Mouse (Mus musculus): Measurements from ENCODE around the gene Plekhg6. TPM values are rescaled to one million over a fixed set of nuclear protein-coding genes. Genes with fewer than 3 reads are reported as not detected.
A peak's percentile ranks its signal among the peaks of the same experiment; 100 is the strongest.

Gene Plekhg6
- total and polyA plus RNA-seq, 2 experiments from 2014 or later, result 0.16 to 1.00 TPM

DNA sequence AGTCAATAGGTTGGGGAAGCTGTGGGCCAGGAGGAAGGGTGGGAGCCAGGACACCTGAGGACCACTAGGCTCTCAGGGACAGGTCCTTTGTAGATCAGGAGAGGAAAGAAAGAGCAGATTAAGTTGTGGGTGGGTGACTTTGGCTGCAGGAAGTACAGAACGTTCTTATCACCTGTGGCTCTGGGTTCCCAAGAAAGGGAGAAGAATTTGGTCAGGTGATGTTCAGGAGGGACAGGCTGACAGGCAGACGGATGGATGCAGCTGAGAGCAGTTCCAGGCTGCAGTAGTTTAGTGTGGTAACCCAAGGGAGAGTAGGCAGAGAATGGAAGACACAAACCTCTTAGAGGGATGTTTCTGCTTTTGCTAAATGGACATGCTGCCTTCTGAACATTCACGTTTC is 42.5 kb upstream of the Plekhg6 start:
- Histone ChIP-seq H3K4me3 (ENCODE audit: low read depth, low read length) (no peak overlapping the region), H3K27me3 (ENCODE audit: insufficient read depth, low read length) (no peaks in the 10 kb centered on the region), H3K9ac (no peak overlapping the region), H3K9me3 (ENCODE audit: low read length) (no peaks in the 10 kb centered on the region), H3K4me2 (ENCODE audit: low read depth) (peak overlapping the region; percentile 41; the same call in 1 of the 2 replicates), H3K4me1 (ENCODE audit: insufficient read depth) (no peaks in the 10 kb centered on the region; the same call in 1 of the 2 replicates), H3K36me3 (ENCODE audit: insufficient read depth) (no peaks in the 10 kb centered on the region), H3K27ac (ENCODE audit: low read depth, low read length) (no peak overlapping the region)
- DNase-seq (no peak), ATAC-seq (no peak)
- WGBS, result 58% methylated on average over 3 of the region's 3 CpGs
- TF ChIP-seq CTCF (IDR thresholded peaks at IDR 0.05; ENCODE audit: low read depth), result no peak

GRCm38 (mm10) chr6:125422051-125422822 is 41.6 kb upstream of the Plekhg6 start:
- Histone ChIP-seq H3K27ac (ENCODE audit: low read depth, low read length) (no peak overlapping the region), H3K4me3 (ENCODE audit: low read depth, low read length) (peak overlapping the region; percentile 11; the same call in 1 of the 2 replicates), H3K4me2 (ENCODE audit: low read depth) (peak overlapping the region; percentile 41), H3K36me3 (ENCODE audit: insufficient read depth) (no peaks in the 10 kb centered on the region), H3K9ac (no peak overlapping the region), H3K9me3 (ENCODE audit: low read length) (no peaks in the 10 kb centered on the region), H3K27me3 (ENCODE audit: insufficient read depth, low read length) (no peaks in the 10 kb centered on the region), H3K4me1 (ENCODE audit: insufficient read depth) (no peaks in the 10 kb centered on the region; the same call in 1 of the 2 replicates)
- no peak for TF ChIP-seq CTCF (IDR thresholded peaks at IDR 0.05; ENCODE audit: low read depth)
- WGBS, result 21% methylated on average over 18 of the region's 20 CpGs
- ATAC-seq (no peak), DNase-seq (peak; percentile 16)

DNA sequence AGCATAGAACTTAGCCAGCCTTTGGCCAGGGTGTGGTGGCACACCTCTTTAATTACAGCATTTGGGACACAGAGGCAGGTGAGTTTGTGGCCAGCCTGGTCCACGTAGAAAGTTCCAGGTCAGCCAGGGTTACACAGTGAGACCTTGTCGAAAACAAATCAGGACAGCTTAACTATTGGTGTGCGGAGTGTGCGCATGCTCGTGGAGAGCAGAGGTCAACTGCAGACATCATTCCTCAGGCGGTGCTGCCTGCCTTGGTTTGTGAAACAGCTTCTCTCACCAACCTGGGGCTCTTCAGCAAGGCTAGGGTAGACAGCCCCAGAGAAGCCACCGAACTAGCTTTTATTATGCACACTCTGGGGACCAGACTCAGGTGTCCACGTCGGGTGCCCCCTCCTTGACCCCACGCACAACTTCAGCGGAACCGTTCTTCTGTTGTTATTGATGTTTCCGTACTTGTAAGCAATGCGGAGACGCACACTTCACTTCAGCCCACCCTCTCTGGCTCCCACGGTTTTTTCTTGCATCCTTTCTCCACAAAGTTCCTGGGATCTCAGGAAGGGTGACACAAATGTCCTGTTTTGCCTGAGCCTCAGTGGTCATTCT is 40.0 kb upstream of the Plekhg6 start:
- H3K4me3 ChIP-seq (ENCODE audit: low read depth, low read length), result no peak overlapping the region
- no peaks in the 10 kb centered on the region for H3K27me3 ChIP-seq (ENCODE audit: insufficient read depth, low read length)
- no peak overlapping the region for H3K4me2 ChIP-seq (ENCODE audit: low read depth)
- DNase-seq (no peak), ATAC-seq (no peak)
- no peaks in the 10 kb centered on the region; the same call in 1 of the 2 replicates for H3K4me1 ChIP-seq (ENCODE audit: insufficient read depth)
- H3K9me3 ChIP-seq (ENCODE audit: low read length), result no peaks in the 10 kb centered on the region
- no peaks in the 10 kb centered on the region for H3K36me3 ChIP-seq (ENCODE audit: insufficient read depth)
- 80% methylated on average over 16 of the region's 16 CpGs for WGBS
- no peak for TF ChIP-seq CTCF (IDR thresholded peaks at IDR 0.05; ENCODE audit: low read depth)
- H3K27ac ChIP-seq (ENCODE audit: low read depth, low read length), result no peak overlapping the region
- H3K9ac ChIP-seq, result no peak overlapping the region

- no peaks in the 10 kb centered on the region; the same call in 1 of the 2 replicates for H3K4me1 ChIP-seq (ENCODE audit: insufficient read depth)
- no peak overlapping the region for H3K9ac ChIP-seq
- peak; percentile 93 for TF ChIP-seq CTCF (IDR thresholded peaks at IDR 0.05; ENCODE audit: low read depth)
Observed at GRCm38 (mm10) chr6:125418744-125419143, 38.2 kb upstream of the Plekhg6 start.

DNA sequence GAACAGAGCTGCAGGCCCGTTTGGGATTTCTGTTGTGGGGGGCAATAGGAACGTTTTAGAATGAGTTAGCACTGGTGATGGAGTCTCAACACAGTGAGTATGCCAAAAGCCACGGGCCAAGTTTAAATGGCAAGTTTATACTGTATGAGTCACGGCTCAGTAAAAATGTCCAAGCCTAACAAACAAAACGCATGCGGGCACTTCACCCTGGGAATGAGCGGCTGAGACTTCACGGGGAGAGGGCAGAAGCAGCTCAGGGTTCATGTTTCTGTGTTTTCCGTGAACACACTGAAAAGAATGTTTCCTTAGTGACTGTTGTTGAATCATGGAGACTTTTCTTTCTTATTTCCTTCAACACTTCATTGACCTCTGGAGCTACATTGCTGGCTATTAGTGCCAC is 32.7 kb upstream of the Plekhg6 start:
- no peak for TF ChIP-seq CTCF (IDR thresholded peaks at IDR 0.05; ENCODE audit: low read depth)

More at GRCm38 (mm10) chr6:125418744-125419143, 38.2 kb upstream of the Plekhg6 start:
- ATAC-seq (peak; percentile 94), DNase-seq (peak; percentile 92)
- Histone ChIP-seq H3K27ac (ENCODE audit: low read depth, low read length) (no peak overlapping the region), H3K4me2 (ENCODE audit: low read depth) (no peak overlapping the region), H3K36me3 (ENCODE audit: insufficient read depth) (no peaks in the 10 kb centered on the region), H3K9me3 (ENCODE audit: low read length) (no peaks in the 10 kb centered on the region), H3K27me3 (ENCODE audit: insufficient read depth, low read length) (no peaks in the 10 kb centered on the region), H3K4me3 (ENCODE audit: low read depth, low read length) (no peak overlapping the region)
- WGBS, result 16% methylated on average over 9 of the region's 9 CpGs

DNA sequence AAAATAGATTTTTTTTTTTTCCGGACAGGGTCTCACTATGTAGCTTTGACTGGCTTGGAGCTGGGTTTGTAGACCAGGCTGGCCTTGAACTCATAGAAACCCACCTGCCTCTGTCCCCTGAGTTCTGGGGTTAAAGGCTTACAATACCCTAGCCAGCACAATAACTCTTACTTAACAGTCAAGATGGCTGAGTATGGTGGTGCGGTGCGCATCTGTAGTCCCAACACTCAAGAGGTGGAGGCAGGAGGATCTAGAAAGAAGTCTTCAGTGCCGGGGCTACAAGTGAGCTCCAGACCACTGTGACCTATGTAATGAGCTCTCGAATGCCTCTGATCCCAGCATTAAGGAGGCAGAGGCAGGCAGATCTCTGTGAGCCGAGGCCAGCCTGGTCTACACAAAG is 31.1 kb upstream of the Plekhg6 start:
- no peak overlapping the region for H3K4me2 ChIP-seq (ENCODE audit: low read depth)

More for the DNA sequence above, 32.7 kb upstream of the Plekhg6 start:
- no peak for ATAC-seq
- whole genome bisulfite sequencing, result 66% methylated on average over 9 of the region's 9 CpGs
- H3K9ac ChIP-seq, result no peak overlapping the region
- no peak overlapping the region for H3K27ac ChIP-seq (ENCODE audit: low read depth, low read length)
- H3K9me3 ChIP-seq (ENCODE audit: low read length), result no peaks in the 10 kb centered on the region
- H3K27me3 ChIP-seq (ENCODE audit: insufficient read depth, low read length), result no peaks in the 10 kb centered on the region
- H3K4me1 ChIP-seq (ENCODE audit: insufficient read depth), result no peaks in the 10 kb centered on the region
- H3K4me3 ChIP-seq (ENCODE audit: low read depth, low read length), result no peak overlapping the region
- no peaks in the 10 kb centered on the region for H3K36me3 ChIP-seq (ENCODE audit: insufficient read depth)
- H3K4me2 ChIP-seq (ENCODE audit: low read depth), result no peak overlapping the region
- no peak for DNase-seq

DNA sequence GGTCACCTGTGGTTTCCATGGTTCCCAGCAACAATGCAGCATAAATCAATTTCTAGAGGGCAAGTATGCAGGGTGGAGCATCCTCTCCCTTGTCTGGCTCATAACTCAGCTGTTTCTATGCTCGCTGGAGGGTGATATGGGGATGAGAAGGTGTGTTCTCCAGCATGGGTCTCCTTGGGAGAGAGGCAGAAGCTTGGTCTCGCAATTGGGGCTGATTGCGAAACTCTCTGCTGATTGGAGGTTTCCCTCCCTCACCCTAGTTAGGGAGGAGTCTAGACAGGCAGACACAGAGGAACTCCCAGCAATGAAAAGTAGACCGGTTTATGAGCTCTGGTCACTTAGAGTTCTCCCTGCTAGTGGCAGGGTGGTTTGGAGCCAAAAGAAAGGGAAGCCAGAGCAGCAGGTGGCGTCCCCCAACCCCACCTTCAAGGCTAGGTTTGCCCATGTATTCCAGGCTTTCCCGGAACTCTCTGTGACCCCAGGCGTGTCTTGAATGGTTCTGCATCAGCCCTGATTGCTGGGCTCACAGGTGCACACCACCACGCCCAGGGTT is 30.5 kb upstream of the Plekhg6 start:
- 65% methylated on average over 8 of the region's 8 CpGs for WGBS
- Histone ChIP-seq H3K4me1 (ENCODE audit: insufficient read depth) (no peaks in the 10 kb centered on the region), H3K27me3 (ENCODE audit: insufficient read depth, low read length) (no peaks in the 10 kb centered on the region), H3K9me3 (ENCODE audit: low read length) (no peaks in the 10 kb centered on the region), H3K4me3 (ENCODE audit: low read depth, low read length) (no peak overlapping the region), H3K36me3 (ENCODE audit: insufficient read depth) (no peaks in the 10 kb centered on the region), H3K4me2 (ENCODE audit: low read depth) (no peak overlapping the region), H3K9ac (no peak overlapping the region), H3K27ac (ENCODE audit: low read depth, low read length) (no peak overlapping the region)
- ATAC-seq (no peak; the same call in 1 of the 2 replicates), DNase-seq (no peak)
- no peak for TF ChIP-seq CTCF (IDR thresholded peaks at IDR 0.05; ENCODE audit: low read depth)

More for the DNA sequence above, 31.1 kb upstream of the Plekhg6 start:
- no peaks in the 10 kb centered on the region for H3K4me1 ChIP-seq (ENCODE audit: insufficient read depth)
- no peaks in the 10 kb centered on the region for H3K9me3 ChIP-seq (ENCODE audit: low read length)
- no peaks in the 10 kb centered on the region for H3K36me3 ChIP-seq (ENCODE audit: insufficient read depth)
- H3K4me3 ChIP-seq (ENCODE audit: low read depth, low read length), result no peak overlapping the region
- no peak for TF ChIP-seq CTCF (IDR thresholded peaks at IDR 0.05; ENCODE audit: low read depth)
- WGBS, result 97% methylated on average over 6 of the region's 6 CpGs
- H3K27me3 ChIP-seq (ENCODE audit: insufficient read depth, low read length), result no peaks in the 10 kb centered on the region
- H3K9ac ChIP-seq, result no peak overlapping the region
- ATAC-seq (no peak), DNase-seq (no peak)
- no peak overlapping the region for H3K27ac ChIP-seq (ENCODE audit: low read depth, low read length)

All from forebrain, postnatal 0 days (tissue).